Mouse (Mus musculus): Measurements from ENCODE around the gene Cyp27b1. TPM values are rescaled to one million over a fixed set of nuclear protein-coding genes. Genes with fewer than 3 reads are reported as not detected.
"Not testable (repeated sequence)": the region's sequence is repeated elsewhere in the genome, so short reads cannot be mapped to it uniquely, and the experiment has no call there.

Gene Cyp27b1
- total RNA-seq, 2 experiments from 2014 or later: 0.39 to 1.2 TPM

- DNase-seq (ENCODE audit: low spot score in 2 of 2): no peak
- intact Hi-C loops (cut with DNase I): no loop called here
Measured at GRCm38 (mm10) chr10:127048608-127049394, 751 bp downstream of the Cyp27b1 start.

- DNase-seq (ENCODE audit: low spot score in 2 of 2): no peak
- intact Hi-C loops (cut with DNase I): no loop called here
Measured at GRCm38 (mm10) chr10:127049395-127050118, 1.5 kb downstream of the Cyp27b1 start.

- intact Hi-C loops (cut with DNase I): no loop called here
- no peak for DNase-seq (ENCODE audit: low spot score in 2 of 2)
Measured at GRCm38 (mm10) chr10:127050119-127050474, 2.0 kb downstream of the Cyp27b1 start.

GRCm38 (mm10) chr10:127054646-127055045 is 6.6 kb downstream of the Cyp27b1 start:
- intact Hi-C loops (cut with DNase I): no loop called here
- DNase-seq (ENCODE audit: low spot score in 2 of 2): no peak

GRCm38 (mm10) chr10:127055406-127055805 is 7.4 kb downstream of the Cyp27b1 start:
- DNase-seq (ENCODE audit: low spot score in 2 of 2): no peak
- intact Hi-C loops (cut with DNase I): no loop called here

GRCm38 (mm10) chr10:127056490-127056889 is 8.4 kb downstream of the Cyp27b1 start:
- DNase-seq (ENCODE audit: low spot score in 2 of 2): no peak
- intact Hi-C loops (cut with DNase I): no loop called here

- peak; percentile 65 to 66 for DNase-seq (ENCODE audit: low spot score in 2 of 2)
- intact Hi-C loops (cut with DNase I): no loop called here
Measured at GRCm38 (mm10) chr10:127058161-127058560, 10.1 kb downstream of the Cyp27b1 start.

GRCm38 (mm10) chr10:127058708-127059107 is 10.7 kb downstream of the Cyp27b1 start:
- intact Hi-C loops (cut with DNase I): no loop called here
- no peak for DNase-seq (ENCODE audit: low spot score in 2 of 2)

- intact Hi-C loops (cut with DNase I): no loop called here
- no peak for DNase-seq (ENCODE audit: low spot score in 2 of 2)
Measured at GRCm38 (mm10) chr10:127059174-127059967, 11.3 kb downstream of the Cyp27b1 start.

- intact Hi-C loops (cut with DNase I): no loop called here
Measured at GRCm38 (mm10) chr10:127059968-127060916, 12.2 kb downstream of the Cyp27b1 start, which contains the start of gene March9. Gene March9, minus strand, starts transcription at chr10:127060184.

GRCm38 (mm10) chr10:127061085-127061484 is 13.0 kb downstream of the Cyp27b1 start:
- no peak for DNase-seq (ENCODE audit: low spot score in 2 of 2)
- intact Hi-C loops (cut with DNase I): no loop called here

More at GRCm38 (mm10) chr10:127059968-127060916, 12.2 kb downstream of the Cyp27b1 start, which contains the start of gene March9:
- peak; percentile 70 to 84 for DNase-seq (ENCODE audit: low spot score in 2 of 2)

- intact Hi-C loops (cut with DNase I): no loop called here
- no peak for DNase-seq (ENCODE audit: low spot score in 2 of 2)
Measured at GRCm38 (mm10) chr10:127061513-127061912, 13.5 kb downstream of the Cyp27b1 start.

GRCm38 (mm10) chr10:127062101-127062500 is 14.1 kb downstream of the Cyp27b1 start:
- intact Hi-C loops (cut with DNase I); DNase-seq (ENCODE audit: low spot score in 2 of 2): not testable (repeated sequence)

- no peak for DNase-seq (ENCODE audit: low spot score in 2 of 2)
- intact Hi-C loops (cut with DNase I): no loop called here
Measured at GRCm38 (mm10) chr10:127062503-127062902, 14.5 kb downstream of the Cyp27b1 start.

- intact Hi-C loops (cut with DNase I): no loop called here
- DNase-seq (ENCODE audit: low spot score in 2 of 2): peak; percentile 99 to 100
Measured at GRCm38 (mm10) chr10:127063239-127063872, 15.3 kb downstream of the Cyp27b1 start, which contains the start of gene Cdk4. Gene Cdk4, plus strand, starts transcription at chr10:127063534.

- intact Hi-C loops (cut with DNase I): no loop called here
- DNase-seq (ENCODE audit: low spot score in 2 of 2): no peak
Measured at GRCm38 (mm10) chr10:127063913-127064870, 16.1 kb downstream of the Cyp27b1 start.

GRCm38 (mm10) chr10:127065981-127066380 is 17.9 kb downstream of the Cyp27b1 start:
- intact Hi-C loops (cut with DNase I): no loop called here
- no peak for DNase-seq (ENCODE audit: low spot score in 2 of 2)

All from left cerebral cortex, postnatal 36 days (tissue).